19 mouse cellular contexts compared by ENCODE assay signal in the genomic region with DNA sequence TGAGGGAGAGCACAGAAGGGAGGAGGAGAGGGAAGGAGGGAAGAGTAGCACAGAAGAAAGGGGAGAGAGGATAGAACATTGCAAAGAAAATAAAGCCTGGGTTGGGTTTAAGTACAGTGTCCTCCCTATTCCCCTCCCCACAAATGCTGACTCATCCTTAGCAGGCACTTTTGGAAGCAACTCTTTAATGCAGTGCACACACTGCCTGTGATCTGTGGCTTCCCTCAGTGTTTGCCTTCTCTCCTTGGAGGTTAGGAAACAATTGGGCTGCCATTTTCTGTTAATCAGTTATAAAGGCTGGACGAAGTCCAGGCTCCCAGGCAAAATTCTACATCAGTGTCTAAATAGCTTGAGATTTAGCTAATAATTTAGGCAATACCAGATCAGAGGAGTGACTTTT. TPM values are rescaled to one million over a fixed set of nuclear protein-coding genes. Genes with fewer than 3 reads are reported as not detected.
A peak's percentile ranks its signal among the peaks of the same experiment; 100 is the strongest.
DNase-seq lines count a peak whose midpoint lies in the region; ATAC-seq lines count a peak whose summit lies in the region.
"Not testable (repeated sequence)": the region's sequence is repeated elsewhere in the genome, so short reads cannot be mapped to it uniquely, and the experiment has no call there.
"Had no signal": no experiment of that assay in that cellular context is flagged by ENCODE, and none has a peak within 500 bp of the region (broad histone marks: within the 10 kb centered on the region; RNA-seq: fewer than 3 reads in every experiment).

No protein-coding gene starts in this region.

- H3K4me1 ChIP-seq in intestine, embryonic 14.5 days (replicated peaks; ENCODE audit: control insufficient read depth, insufficient read depth, low read length); liver, embryonic 16.5 days (ENCODE audit: control insufficient read depth, low read depth, low read length); stomach, embryonic 16.5 days (ENCODE audit: control insufficient read depth, insufficient read depth, low read length): not testable (repeated sequence)

- H3K9me3 ChIP-seq in intestine, embryonic 14.5 days (ENCODE audit: control insufficient read depth, low read length); liver, embryonic 16.5 days (replicated peaks; ENCODE audit: control insufficient read depth, low read length); stomach, embryonic 16.5 days (replicated peaks; ENCODE audit: control insufficient read depth, low read length): not testable (repeated sequence)

- H3K4me2 ChIP-seq in intestine, embryonic 14.5 days (ENCODE audit: low read length); liver, embryonic 16.5 days (ENCODE audit: low read depth, low read length); stomach, embryonic 16.5 days (ENCODE audit: low read depth, low read length): not testable (repeated sequence)

- H3K36me3 ChIP-seq in intestine, embryonic 14.5 days (ENCODE audit: control insufficient read depth, insufficient read depth, low read length); liver, embryonic 16.5 days (ENCODE audit: control insufficient read depth, insufficient read depth); stomach, embryonic 16.5 days (ENCODE audit: control insufficient read depth, insufficient read depth, low read length): not testable (repeated sequence)

- ATAC-seq in common myeloid progenitor, adult 5-6 weeks (replicated peaks; ENCODE audit: low read depth, poor library complexity, severe bottlenecking) = peak; percentile 75
- peak; percentile 81 for ATAC-seq in intestine, embryonic 14.5 days (replicated peaks; ENCODE audit: low FRiP score, low TSS enrichment, low read depth)
- peak; percentile 96 for ATAC-seq in liver, embryonic 16.5 days (ENCODE audit: low read depth)
- ATAC-seq in stomach, embryonic 16.5 days (ENCODE audit: insufficient read depth, low FRiP score) = peak; percentile 82

- not testable (repeated sequence) for H3K27ac ChIP-seq in intestine, embryonic 14.5 days (ENCODE audit: low read depth); liver, embryonic 16.5 days (ENCODE audit: low read length); stomach, embryonic 16.5 days (ENCODE audit: low read length)

- H3K4me3 ChIP-seq in intestine, embryonic 14.5 days (ENCODE audit: low read depth, low read length); liver, embryonic 16.5 days (ENCODE audit: low read depth, low read length); stomach, embryonic 16.5 days (replicated peaks; ENCODE audit: low read length): not testable (repeated sequence)

- not testable (repeated sequence) for H3K9ac ChIP-seq in intestine, embryonic 14.5 days (ENCODE audit: low read length); liver, embryonic 16.5 days (ENCODE audit: low read depth, low read length); stomach, embryonic 16.5 days (ENCODE audit: low read length)

- DNase-seq in intestine, embryonic 14.5 days (ENCODE audit: low spot score) = not testable (repeated sequence)
- peak; percentile 87 for DNase-seq in kidney, adult 9 months
- DNase-seq in kidney, postnatal 36 days = peak; percentile 75 to 82
- peak; percentile 33 for DNase-seq in lung, postnatal 25 days (ENCODE audit: low spot score)

- WGBS in intestine, embryonic 14.5 days = 33% methylated on average over 1 of the region's 1 CpGs
- 20% methylated on average over 1 of the region's 1 CpGs for WGBS in liver, embryonic 16.5 days (ENCODE audit: insufficient replicate concordance)
- 65% methylated on average over 1 of the region's 1 CpGs for WGBS in stomach, embryonic 16.5 days

- H3K27me3 ChIP-seq in intestine, embryonic 14.5 days (replicated peaks; ENCODE audit: control insufficient read depth, insufficient read depth, low read length); liver, embryonic 16.5 days (ENCODE audit: control insufficient read depth, insufficient read depth, low read depth, low read length); stomach, embryonic 16.5 days (ENCODE audit: control insufficient read depth, insufficient read depth, low read length): not testable (repeated sequence)

RNA-seq across cellular contexts. Expression of a gene that starts 5.9 kb away (rescaled TPM):
- total RNA-seq in common myeloid progenitor, adult 5-6 weeks (2017) = 0.78 and 1.3 TPM in 2 replicates
- polyA plus RNA-seq in intestine, embryonic 14.5 days (2014; fragmentation: Nextera tagmentation; extraction: Ambion mirVana) = 4.6 and 7.5 TPM in 2 replicates
- polyA plus RNA-seq in liver, embryonic 16.5 days (2015; fragmentation: Nextera tagmentation; extraction: Ambion mirVana) = 21.1 and 21.8 TPM in 2 replicates
- 35.4 and 45.7 TPM in 2 replicates for polyA plus RNA-seq in stomach, embryonic 16.5 days (2015; fragmentation: Nextera tagmentation; extraction: Ambion mirVana)

RNA-seq across cellular contexts. Expression of a gene that starts 25.3 kb away (rescaled TPM):
- 0.41 TPM in 1 of 2 replicates, not detected in the other for total RNA-seq in common myeloid progenitor, adult 5-6 weeks (2017)
- 0.08 TPM in 1 of 2 replicates, not detected in the other for polyA plus RNA-seq in intestine, embryonic 14.5 days (2014; fragmentation: Nextera tagmentation; extraction: Ambion mirVana)
- 0.05 TPM in 1 of 2 replicates, not detected in the other for polyA plus RNA-seq in liver, embryonic 16.5 days (2015; fragmentation: Nextera tagmentation; extraction: Ambion mirVana)
- 0.10 TPM in 1 of 2 replicates, not detected in the other for polyA plus RNA-seq in stomach, embryonic 16.5 days (2015; fragmentation: Nextera tagmentation; extraction: Ambion mirVana)
- total RNA-seq: gastrocnemius, postnatal 25 days; layer of hippocampus, postnatal 36 days; left cerebral cortex, postnatal 25 days; midbrain, postnatal 0 days had no signal
- polyA plus RNA-seq: CD4-positive, CD25-positive, alpha-beta regulatory T cell, adult 4 months; forebrain, embryonic 14.5 days; hindbrain, embryonic 15.5 days; limb, embryonic 15.5 days; midbrain, postnatal 0 days; thymus, postnatal 0 days had no signal

RNA-seq across cellular contexts. Expression of a gene that starts 37.4 kb away (rescaled TPM):
- 0.91 and 4.2 TPM in 2 replicates for total RNA-seq in common myeloid progenitor, adult 5-6 weeks (2017)
- not detected in 2 replicates for polyA plus RNA-seq in intestine, embryonic 14.5 days (2014; fragmentation: Nextera tagmentation; extraction: Ambion mirVana)
- polyA plus RNA-seq in liver, embryonic 16.5 days (2015; fragmentation: Nextera tagmentation; extraction: Ambion mirVana) = 18.7 and 20.1 TPM in 2 replicates
- 4.2 and 5.7 TPM in 2 replicates for polyA plus RNA-seq in stomach, embryonic 16.5 days (2015; fragmentation: Nextera tagmentation; extraction: Ambion mirVana)
- total RNA-seq: layer of hippocampus, adult 18-20 months; layer of hippocampus, postnatal 36 days; left cerebral cortex, postnatal 25 days had no signal
- polyA plus RNA-seq: CD4-positive, CD25-positive, alpha-beta regulatory T cell, adult 4 months; midbrain, postnatal 0 days; thymus, postnatal 0 days had no signal

RNA-seq across cellular contexts. Expression of a gene that starts 45.6 kb away (rescaled TPM):
- total RNA-seq in common myeloid progenitor, adult 5-6 weeks (2017) = 20.6 and 22.1 TPM in 2 replicates
- 12.6 and 17.4 TPM in 2 replicates for polyA plus RNA-seq in intestine, embryonic 14.5 days (2014; fragmentation: Nextera tagmentation; extraction: Ambion mirVana)
- polyA plus RNA-seq in liver, embryonic 16.5 days (2015; fragmentation: Nextera tagmentation; extraction: Ambion mirVana) = 3.0 TPM in 2 replicates
- polyA plus RNA-seq in stomach, embryonic 16.5 days (2015; fragmentation: Nextera tagmentation; extraction: Ambion mirVana) = 13.4 and 15.8 TPM in 2 replicates

RNA-seq across cellular contexts. Expression of a gene that starts 52.9 kb away (rescaled TPM):
- total RNA-seq in common myeloid progenitor, adult 5-6 weeks (2017) = not detected in 2 replicates
- polyA plus RNA-seq in intestine, embryonic 14.5 days (2014; fragmentation: Nextera tagmentation; extraction: Ambion mirVana) = not detected in 2 replicates
- not detected in 2 replicates for polyA plus RNA-seq in liver, embryonic 16.5 days (2015; fragmentation: Nextera tagmentation; extraction: Ambion mirVana)
- polyA plus RNA-seq in stomach, embryonic 16.5 days (2015; fragmentation: Nextera tagmentation; extraction: Ambion mirVana) = not detected in 2 replicates
- total RNA-seq: adrenal gland, postnatal 14 days; gastrocnemius, postnatal 25 days; heart, postnatal 25 days; layer of hippocampus, adult 18-20 months; layer of hippocampus, postnatal 36 days; left cerebral cortex, postnatal 25 days; midbrain, postnatal 0 days had no signal
- polyA plus RNA-seq: CD4-positive, CD25-positive, alpha-beta regulatory T cell, adult 4 months; forebrain, embryonic 14.5 days; hindbrain, embryonic 15.5 days; limb, embryonic 15.5 days; midbrain, postnatal 0 days; thymus, postnatal 0 days had no signal
